Mouse (Mus musculus) lung, adult 2 months (tissue): ENCODE results near the gene Pkd1l3.

Source experiments
- CTCF ChIP-seq: fragments of 200-500 bp; IDR thresholded peaks from 2 replicates; pipeline ENCODE4 v1.5.1; 2011; ENCODE audit warnings: mild to moderate bottlenecking, low read length, control low read depth; ENCODE audit not compliant: insufficient read depth
- POLR2A ChIP-seq: fragments of 200-500 bp; IDR thresholded peaks from 2 replicates; pipeline ENCODE4 v1.6.1; 2011; ENCODE audit warnings: low read depth, mild to moderate bottlenecking, control low read depth, low read length, borderline replicate concordance; ENCODE audit errors: extremely low read depth

DNA sequence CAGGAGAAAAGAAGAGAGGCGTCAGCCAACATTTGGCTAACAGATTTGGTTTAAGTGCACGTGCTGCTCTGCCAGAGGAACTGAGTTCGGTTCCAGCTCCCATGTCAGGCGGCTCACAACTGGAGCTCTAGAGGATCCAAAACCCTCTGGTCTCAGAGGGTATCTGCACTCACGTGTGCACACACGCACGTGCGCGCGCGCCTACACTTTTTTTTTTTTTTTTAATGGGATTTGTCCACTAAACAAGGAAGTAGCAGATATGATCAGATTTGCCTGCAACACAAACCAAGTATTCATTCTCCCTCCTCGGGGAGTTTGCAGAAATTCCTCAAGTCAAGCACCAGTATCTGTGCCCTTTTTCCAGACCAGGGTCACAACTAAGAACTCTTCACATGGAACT lies 6.7 kb upstream of the Pkd1l3 start:
- TF ChIP-seq CTCF, result no peak
- TF ChIP-seq POLR2A, result no peak
